Mouse (Mus musculus) monocyte, adult 2 months (primary cell): ENCODE results near the gene Ccn5.

Source experiments
- DNase-seq, 2 experiments: peaks; one replicate each; pipeline ENCODE4 v3.0.0; 2022; ENCODE audit warnings: low spot score in 2 of 2, low read depth in 1 of 2

Ccn5 gene

DNA sequence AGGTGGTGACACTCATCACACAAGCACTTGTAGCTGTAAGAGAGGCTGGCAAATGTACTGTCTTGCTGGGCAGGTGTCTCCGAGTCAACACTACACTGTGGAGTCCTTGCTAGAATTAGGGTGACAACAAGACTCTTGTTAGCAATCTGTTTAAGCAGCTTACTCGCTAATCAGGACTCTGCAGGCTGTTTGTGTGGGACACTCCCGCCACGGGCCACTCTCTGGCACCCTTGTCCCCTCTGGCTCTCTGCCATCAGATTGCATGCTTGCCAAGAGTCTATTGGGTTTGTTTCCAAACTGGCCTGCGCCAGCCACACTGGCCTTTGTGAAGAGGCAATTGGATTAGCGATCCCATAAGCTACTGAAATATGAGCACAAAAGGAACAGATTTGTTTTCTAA lies 18.9 kb downstream of the Ccn5 start:
- DNase-seq: no peak

DNA sequence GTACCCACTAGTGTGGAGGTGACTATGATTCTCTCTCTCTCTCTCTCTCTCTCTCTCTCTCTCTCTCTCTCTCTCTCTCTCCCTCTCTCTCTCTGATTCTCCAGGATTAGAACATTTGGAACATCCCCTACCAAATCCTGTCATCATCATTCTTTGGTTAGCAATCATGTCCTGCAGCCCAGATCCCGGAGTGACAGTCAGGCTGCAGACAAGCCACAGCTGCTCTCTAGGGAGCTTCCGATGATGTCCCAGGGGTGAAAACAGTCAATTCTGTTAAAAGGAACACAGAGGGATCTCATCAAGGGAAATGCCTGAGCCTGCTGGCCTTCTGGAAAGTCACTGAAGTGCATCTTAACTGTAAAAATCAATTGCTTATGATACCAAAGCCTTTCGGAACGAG lies 21.4 kb downstream of the Ccn5 start:
- no peak for DNase-seq

GRCm38 (mm10) chr2:163853461-163853901 lies 32.8 kb downstream of the Ccn5 start, which contains the start of gene Kcnk15:
Gene Kcnk15, plus strand, starts transcription at chr2:163853651.
- no peak for DNase-seq

DNA sequence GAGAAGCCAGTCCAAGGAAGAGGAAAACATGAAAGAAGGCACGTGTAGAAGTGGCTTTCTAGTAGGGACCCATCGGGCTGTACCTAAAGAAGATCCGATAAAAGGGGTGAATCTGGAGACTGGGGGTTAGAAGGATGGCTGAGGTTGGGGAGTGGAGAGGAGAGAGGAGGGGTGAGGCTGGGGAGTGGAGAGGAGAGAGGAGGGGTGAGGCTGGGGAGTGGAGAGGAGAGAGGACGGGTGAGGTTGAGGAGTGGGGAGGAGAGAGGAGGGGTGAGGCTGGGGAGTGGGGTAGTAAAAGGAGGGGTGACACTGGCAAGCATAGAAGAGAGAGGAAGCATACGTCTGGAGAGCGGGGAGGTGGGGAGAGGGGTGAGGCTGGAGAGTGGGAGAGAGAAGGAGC lies 36.6 kb downstream of the Ccn5 start:
- DNase-seq: no peak

- DNase-seq: no peak
Observed at GRCm38 (mm10) chr2:163858254-163858947, 37.7 kb downstream of the Ccn5 start.

DNA sequence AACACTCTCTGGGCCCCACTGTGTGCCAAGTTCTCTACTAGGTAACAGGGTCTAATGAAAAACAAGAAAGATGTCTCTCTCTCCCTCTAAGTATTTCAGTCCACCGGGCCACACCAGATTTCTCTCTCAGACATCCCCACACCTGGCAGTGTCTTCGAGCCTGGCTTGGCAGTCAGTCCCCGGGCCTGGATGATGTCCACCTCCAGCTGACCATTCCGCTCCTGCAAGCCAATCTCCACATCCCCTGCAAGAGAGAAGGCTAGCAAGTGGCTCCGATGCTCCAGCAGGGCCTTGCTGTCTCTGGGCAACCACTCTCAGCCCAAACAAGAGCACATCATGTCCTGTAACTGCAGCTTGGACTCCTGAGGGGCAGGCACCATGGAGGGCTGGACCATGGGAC lies 44.6 kb downstream of the Ccn5 start:
- no peak for DNase-seq

- DNase-seq: no peak
Observed at GRCm38 (mm10) chr2:163866061-163866460, 45.4 kb downstream of the Ccn5 start.

- no peak for DNase-seq
Observed at GRCm38 (mm10) chr2:163869783-163870182, 49.1 kb downstream of the Ccn5 start.

DNA sequence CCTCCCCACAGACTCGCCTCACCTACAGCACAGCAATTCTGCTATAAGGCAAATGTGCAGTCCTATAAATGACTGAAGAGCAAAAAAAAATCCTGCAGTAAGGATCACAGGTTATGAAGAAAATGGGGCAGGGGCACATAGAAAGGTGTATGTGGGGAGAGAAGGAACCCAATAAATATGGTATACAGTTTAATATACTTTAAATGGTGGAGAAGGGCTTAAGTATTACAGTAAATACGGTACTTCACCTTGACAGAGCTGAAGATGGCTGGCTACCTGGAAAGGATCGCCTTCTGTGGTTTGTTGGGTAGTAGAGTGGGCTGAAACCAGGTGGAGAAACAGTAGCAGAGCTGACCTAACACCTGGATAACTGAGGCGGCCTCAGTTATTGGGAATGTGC lies 50.6 kb downstream of the Ccn5 start:
- DNase-seq: no peak

DNA sequence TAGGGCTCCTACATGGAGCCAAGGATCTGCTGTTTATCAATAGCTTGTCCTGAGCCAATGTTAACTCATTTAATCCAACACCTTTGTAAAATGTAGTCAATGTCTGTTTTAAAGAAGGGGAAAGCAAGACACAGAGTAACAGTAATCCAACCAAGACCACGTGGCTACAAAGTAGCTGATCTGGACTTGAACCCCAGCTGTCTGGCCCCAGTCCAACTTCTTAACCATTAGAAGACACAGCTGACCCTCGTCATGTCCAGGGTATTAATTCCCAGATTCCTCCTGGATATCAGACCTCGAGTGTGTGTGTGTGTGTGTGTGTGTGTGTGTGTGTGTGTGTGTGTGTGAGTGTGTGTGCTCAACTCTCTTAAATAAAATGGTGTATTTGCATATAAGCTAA lies 51.2 kb downstream of the Ccn5 start:
- no peak for DNase-seq

DNA sequence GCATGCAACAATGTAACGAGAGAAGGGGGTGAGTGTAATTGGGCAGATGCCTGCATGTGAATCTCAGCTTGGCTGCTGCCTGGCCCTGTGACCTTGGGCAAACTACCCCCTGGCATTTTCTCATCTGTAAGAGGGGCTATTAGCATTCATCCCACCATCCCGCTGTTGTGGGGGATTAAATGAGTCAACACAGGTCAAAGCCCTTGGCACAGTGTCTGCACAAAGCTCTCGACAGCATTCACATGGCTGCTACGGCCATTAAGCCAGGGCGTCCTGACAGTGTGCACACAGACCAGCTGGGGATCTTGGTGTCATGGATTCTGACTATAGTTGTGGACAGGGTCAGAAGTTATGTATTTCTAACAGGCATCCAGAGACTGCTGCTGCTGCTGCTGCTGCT lies 54.2 kb downstream of the Ccn5 start:
- no peak for DNase-seq

DNA sequence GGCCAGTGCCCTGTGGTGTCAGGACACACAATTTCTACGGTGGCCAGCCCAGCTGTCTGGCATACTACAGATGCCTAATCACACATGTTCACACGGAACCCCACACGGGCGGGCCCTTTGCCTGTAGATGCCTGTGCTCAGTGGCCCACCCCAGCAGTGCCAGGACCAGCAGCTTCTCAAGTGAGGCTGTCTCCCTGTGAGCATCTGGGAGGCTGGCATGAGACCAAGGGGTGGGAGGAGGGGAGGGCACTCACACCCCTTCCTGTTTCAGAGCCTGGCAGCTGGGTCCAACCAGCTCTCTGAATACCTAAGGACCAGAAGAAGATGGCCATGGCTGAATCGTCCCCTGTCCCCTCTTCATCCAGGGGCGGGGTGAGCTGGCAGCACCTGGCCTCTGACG lies 54.8 kb downstream of the Ccn5 start:
- no peak for DNase-seq

DNA sequence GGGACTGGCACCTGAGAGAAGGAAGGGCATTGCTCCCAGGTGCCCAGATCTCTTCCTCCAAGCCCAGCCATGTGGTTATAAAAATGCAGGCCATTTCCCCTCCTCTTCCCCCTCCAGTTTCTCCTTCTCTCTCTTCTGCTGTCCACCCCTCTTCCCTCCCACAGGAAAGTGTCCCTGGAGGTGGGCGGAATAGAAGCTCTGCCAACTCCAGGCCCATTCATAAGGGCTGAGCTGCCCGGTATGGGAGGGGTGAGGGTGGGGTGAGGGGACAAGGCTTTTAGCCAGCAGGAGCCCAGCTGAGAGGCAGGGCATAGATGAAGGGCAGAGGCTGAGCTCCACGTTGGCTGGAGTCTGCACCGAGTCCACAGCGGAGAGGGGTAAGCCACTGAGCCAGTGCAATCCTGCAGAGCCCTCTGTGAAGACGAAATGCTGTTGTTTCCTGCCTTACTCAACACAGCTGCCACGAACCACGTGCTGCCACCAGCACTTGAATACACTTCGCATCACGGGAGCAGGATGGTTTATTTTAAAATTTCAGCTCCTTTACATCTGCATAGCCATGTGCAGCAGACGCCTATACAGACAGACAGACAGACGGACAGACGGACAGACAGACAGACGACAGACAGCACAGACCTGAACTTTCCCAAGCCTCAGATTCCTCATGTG lies 56.3 kb downstream of the Ccn5 start:
- DNase-seq: no peak

GRCm38 (mm10) chr2:163880891-163881290 lies 60.2 kb downstream of the Ccn5 start:
- DNase-seq: no peak
